Mouse (Mus musculus): ENCODE results near the gene Stat5a.

Stat5a gene

GRCm38 (mm10) chr11:100838894-100839293 is 20.3 kb upstream of the Stat5a start:
- DNase-seq, result no peak

DNA sequence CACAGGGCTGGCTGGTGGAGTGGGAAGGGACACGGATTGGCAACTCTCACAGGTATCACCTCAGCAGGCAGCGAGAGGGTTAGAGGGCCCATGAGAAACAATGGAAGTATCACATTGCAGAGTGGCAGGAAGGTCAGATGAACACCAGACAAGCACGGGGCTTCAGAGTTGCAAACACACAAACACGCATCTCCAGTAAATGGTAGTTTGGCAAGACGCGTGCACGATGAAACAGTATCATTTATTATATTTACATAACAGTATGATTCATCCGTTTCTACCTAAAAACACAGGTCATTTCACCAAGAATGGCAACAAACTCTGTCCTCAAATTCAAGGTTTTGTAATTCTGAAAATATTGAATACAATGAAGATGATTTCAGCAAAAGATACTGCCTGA is 19.6 kb upstream of the Stat5a start:
- DNase-seq, result no peak

DNA sequence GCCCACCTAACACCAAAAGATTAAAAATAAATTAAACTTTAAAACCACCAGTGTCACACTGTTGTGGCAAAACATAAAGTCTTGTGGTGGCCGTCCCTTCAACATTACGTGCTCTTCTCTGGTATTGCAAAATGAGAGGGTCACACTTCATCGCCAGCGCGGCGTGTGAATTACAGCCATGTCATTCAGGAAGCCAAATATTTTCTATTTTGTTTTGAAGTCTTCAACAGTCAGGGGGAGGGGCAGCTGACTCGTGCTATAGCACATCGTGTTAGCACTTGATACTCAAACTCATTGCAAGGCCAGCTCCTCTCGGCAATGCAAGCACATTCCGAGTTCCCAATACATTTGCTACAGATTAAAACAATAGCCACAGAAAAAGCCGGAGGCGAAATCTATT is 18.3 kb upstream of the Stat5a start:
- no peak for DNase-seq

DNA sequence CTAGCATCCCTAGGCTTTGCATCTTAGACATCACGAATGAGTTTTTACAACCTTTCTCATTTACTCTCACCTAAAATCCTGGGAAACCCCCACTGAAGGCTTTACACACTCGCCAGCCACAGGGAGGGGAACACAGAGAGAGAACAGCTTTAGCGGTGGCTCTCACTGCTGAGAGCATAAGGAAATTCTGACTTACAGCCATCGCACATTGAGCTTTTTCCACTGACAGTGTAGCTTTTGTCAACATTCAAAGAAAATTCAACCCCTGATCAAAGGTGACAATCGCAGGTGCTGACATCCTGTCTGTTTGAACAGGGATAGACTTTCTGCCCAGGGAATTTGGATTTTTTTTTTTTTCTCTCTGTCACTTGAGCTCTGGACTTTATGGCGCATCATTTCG is 17.1 kb upstream of the Stat5a start:
- DNase-seq, result no peak

GRCm38 (mm10) chr11:100843070-100843669 is 16.0 kb upstream of the Stat5a start:
- no peak for DNase-seq

- no peak for DNase-seq
Observed at GRCm38 (mm10) chr11:100844121-100844520, 15.0 kb upstream of the Stat5a start.

DNA sequence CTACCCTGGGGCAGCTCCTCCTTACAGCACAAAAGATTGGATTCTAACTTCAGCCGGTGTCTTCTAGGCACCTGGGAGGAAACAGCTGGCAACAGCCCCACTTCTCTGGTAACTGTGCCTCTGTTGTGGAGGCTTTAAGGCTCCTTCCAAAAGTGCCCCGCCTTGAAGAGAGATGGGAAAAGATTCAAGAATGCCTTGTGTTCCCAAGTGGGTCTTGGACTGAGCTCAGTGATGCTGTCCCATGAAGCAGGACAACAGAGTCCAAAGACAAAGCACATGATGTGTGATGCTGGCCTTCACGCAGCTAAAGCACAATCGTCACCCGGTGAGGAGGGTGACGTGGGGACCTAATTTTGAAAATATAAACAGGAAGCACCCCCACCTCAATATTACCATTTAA is 13.4 kb upstream of the Stat5a start:
- DNase-seq, result no peak

GRCm38 (mm10) chr11:100847572-100847971 is 11.6 kb upstream of the Stat5a start:
- DNase-seq, result no peak

DNA sequence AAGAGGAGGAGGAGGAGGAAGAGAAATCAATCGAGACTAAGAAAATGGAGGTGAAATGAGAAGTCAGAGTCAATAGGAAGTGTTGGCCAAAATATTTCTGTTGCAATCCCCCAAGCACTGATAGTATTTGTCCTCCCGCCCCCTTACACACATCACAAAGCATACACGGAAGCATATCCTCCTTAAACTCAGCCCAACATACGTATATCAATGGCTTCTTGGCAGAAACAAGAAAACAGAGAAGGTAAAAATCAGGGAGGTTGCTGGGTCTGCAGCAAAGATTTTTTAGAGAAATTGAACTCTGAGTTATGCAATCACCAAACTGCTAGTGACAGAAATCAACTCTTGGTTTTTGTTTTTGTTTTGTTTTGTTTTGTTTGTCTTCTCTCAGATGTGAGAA is 11.1 kb upstream of the Stat5a start:
- no peak for DNase-seq

DNA sequence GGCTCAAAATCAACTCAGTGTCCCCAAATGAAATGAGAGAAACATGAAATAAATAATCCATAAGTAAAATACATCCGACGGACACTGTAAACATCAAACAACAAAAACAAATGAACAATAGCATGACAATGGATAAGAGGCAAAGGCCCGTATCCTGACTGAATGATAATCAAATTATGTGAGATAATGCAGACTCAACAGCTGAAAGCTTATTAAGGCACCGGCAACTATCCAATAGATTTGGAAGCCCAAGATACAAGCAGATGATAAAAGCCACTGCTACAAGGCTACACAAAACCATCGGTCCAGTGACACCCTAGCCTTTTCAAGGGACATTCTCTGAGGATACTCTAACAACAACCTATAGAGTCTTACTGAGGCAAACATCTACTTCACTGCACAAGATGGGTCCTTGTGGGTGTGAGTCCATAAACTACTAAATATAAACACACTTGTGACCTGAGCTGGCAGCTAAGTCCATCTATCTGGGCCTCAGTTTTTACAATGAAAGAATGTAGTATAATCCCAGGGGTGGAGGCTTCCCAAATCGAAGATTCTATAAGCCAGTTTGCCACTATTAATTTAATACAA is 10.3 kb upstream of the Stat5a start:
- DNase-seq, result no peak

DNA sequence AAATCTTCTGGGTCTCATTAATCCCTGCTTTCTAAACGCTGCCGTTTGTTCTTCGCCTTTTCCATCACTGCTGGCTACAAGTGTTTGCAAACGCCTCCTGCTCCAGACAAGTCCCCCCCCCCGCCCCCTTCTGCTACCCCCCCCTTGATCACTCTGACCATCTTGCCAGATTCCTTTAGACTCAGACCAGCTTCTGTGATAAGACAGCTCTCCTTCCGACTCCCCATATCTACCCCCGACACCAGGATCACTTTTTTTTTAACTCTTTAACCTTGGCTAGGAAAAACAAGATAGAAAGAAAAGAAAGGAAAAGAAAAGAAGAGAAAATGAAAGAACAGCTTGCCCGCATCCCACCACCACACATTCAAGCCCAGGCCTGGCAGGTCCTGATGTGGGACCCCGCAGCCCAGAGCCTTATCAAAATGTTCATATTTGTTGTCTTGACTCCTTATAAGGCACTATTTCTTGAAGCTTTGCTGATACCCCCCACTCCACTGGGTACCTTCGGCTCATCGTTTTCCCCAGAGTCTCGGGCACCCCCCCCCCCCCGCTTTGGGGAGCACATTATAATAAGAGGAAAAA is 9.6 kb upstream of the Stat5a start:
- DNase-seq, result no peak

GRCm38 (mm10) chr11:100850038-100850777 is 8.9 kb upstream of the Stat5a start, which contains the start of gene Stat5b:
Stat5b (minus strand) TSS chr11:100850724.
- peak; percentile 76 for DNase-seq

GRCm38 (mm10) chr11:100850778-100851528 is 8.2 kb upstream of the Stat5a start:
- DNase-seq, result peak; percentile 66

- no peak for DNase-seq
Observed at GRCm38 (mm10) chr11:100852088-100852487, 7.1 kb upstream of the Stat5a start.

DNA sequence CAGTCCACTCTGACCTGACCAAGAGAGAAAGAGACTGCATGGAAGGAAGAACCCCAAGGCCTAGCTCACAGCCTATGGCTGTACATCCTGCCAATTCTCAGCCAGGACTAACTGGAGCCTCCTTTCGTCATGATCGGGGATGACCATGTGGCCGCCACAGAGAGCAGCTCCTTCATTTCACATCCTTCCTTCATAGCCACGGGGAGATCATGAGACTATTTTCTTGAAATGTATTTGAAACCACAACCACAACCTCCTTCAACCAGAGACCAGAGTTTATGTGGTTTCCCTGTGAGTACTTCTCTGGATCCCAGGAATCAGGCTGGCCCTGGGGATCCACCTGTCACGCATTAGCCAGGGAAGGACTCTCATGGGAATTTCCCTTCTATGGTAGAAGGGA is 6.1 kb upstream of the Stat5a start:
- DNase-seq, result no peak

GRCm38 (mm10) chr11:100854268-100854667 is 4.9 kb upstream of the Stat5a start:
- DNase-seq, result no peak

DNA sequence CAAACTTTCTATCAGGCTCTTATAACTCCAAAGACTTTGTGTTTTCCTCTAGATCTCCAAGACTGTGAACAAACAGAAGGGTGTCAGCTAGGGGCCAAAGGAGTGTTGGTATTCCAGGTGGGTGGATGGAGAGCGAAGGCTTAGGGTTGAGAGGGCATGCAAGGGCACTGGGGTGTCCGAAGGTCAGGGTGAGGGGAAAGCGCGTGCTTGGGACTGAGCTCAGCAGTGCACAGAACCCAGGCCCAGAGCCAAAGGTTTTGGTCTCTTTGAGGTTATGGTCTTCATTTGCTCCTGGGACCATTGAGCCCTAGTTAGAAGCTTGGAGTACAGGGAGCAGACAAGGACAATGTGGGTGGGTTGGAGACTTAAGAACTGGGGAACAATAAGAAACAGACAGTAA is 4.0 kb upstream of the Stat5a start:
- no peak for DNase-seq

DNA sequence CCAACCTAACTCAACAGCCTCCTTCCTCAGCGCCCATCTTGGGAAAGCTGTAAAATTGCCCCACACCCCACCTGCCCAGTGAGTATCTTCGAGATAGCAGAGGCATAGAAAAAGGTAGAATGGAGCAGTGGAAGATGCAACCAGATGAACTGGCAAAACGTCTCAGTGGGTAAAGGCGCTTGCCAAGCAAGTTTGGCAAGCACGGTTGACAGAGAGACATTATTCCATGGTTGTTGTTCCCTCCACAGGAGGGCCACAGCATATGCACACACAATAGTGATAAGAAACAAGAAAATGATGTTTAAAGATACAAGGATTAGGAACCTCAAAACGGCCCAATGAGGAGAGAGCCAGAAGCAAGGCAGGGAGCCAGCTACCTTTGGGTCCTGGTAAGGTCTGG is 1.2 kb upstream of the Stat5a start:
- DNase-seq, result no peak

DNA sequence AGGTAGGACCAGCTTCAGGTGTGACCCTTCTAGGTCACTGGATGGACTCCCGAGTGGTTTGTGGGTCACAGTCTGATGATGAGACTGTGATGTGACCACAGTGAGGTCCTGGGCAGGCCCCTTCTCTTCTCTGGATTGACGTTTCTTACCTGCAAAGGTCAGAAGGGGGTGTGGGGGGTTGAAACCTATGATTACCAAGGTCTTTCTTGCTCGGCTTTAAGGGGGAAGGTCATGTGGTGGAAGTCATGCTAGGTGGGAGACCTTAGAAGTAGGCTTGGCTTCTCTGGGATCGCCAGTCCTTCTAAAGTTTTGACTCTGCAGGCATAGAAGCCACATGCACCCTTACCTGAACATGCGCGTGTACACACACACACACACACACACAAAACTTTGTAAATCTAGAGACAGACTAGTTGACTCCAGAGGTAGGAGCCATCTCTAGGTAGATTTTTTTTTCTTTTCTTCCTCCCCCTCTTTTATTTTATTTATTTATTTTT is 476 bp downstream of the Stat5a start:
- DNase-seq, result no peak

DNA sequence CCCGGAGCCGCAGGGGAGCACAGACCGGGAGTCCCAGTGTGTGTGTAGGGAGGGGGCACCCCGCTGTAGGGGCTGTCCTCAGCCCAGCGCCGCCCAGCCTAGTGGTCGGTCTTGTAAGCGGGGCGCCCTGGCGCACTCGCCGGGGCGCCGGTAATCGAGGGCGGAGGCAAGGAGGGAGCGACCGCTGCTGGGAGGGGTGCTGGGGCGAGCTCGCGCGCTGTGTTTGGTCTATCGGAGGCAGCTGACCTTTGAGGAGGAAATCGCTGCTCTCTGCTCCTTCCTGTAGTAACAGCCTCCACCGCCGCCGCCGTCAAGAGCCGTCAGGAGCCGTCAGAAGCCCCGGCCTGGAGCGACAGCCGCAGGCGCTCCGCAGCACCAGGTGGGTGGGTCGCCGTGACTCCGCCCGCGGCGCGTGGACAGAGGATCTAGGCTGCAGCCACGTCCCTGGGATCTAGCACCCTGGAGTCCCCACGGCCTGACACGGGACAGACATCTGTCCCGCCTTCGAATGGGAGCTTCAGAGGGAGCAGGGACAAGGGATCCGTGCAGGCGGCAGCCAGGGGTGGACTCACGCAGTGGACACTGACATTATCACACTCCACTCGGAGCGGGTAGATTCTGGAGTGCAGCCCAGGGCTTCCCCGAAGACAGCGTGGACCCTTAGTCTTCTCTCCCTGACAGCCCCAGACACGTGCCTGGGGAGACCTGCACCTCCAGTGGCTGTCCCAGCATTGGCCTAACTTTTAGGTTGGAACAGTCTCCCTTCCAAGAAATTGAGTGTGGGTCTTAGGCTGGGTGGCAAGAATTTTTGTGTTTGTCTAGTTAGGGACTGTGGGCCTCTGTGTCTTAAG is 1.3 kb downstream of the Stat5a start:
- DNase-seq, result no peak

GRCm38 (mm10) chr11:100861335-100861734 is 2.2 kb downstream of the Stat5a start:
- DNase-seq, result no peak

GRCm38 (mm10) chr11:100861836-100862235 is 2.7 kb downstream of the Stat5a start:
- DNase-seq, result no peak

All from cerebellum, adult 11-12 months (tissue).